In the genomic region with DNA sequence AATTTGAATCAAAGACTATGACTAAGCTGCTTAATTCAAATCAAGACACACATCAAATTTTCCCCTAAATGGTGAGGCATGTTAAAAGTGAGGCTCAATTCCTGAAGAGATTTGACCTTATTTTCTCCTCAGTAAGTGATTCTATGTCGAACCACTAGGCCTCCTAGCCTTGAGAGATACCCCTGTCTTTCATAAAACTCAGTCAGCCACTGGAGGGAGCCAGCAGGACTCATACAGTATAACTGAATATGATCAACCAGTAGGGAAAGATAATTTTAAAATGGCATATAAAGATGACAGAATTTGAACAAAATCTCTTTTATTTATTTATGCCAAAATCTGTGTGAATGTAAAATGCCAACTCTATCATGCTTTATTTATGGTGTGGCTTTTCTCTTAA, we compare ENCODE assay signal across 9 mouse cellular contexts.
DNase-seq lines count a peak whose midpoint lies in the region; ATAC-seq and TF ChIP-seq lines count a peak whose summit lies in the region.
"Had no signal": no experiment of that assay in that cellular context is flagged by ENCODE, and none has a peak within 500 bp of the region (broad histone marks: within the 10 kb centered on the region; RNA-seq: fewer than 3 reads in every experiment).

No protein-coding gene starts in this region.

- no peaks in the 10 kb centered on the region for H3K4me1 ChIP-seq in liver, postnatal 0 days (ENCODE audit: insufficient read depth)
- no peaks in the 10 kb centered on the region for H3K4me1 ChIP-seq in liver, embryonic 11.5 days (replicated peaks; ENCODE audit: control insufficient read depth, insufficient read depth, low read length)
- no peaks in the 10 kb centered on the region for H3K4me1 ChIP-seq in midbrain, embryonic 15.5 days
- H3K4me1 ChIP-seq: limb, embryonic 12.5 days had no signal

- H3K9ac ChIP-seq in liver, postnatal 0 days (replicated peaks) = no peak overlapping the region
- no peak overlapping the region for H3K9ac ChIP-seq in liver, embryonic 11.5 days (ENCODE audit: low read depth, low read length)
- no peak overlapping the region for H3K9ac ChIP-seq in midbrain, embryonic 15.5 days
- H3K9ac ChIP-seq: limb, embryonic 12.5 days had no signal

- no peak overlapping the region for H3K27ac ChIP-seq in liver, postnatal 0 days (ENCODE audit: low read depth)
- H3K27ac ChIP-seq in liver, embryonic 11.5 days (ENCODE audit: low read depth, low read length) = no peak overlapping the region
- no peak overlapping the region for H3K27ac ChIP-seq in midbrain, embryonic 15.5 days
- H3K27ac ChIP-seq: limb, embryonic 12.5 days had no signal

- TF ChIP-seq CTCF in liver, postnatal 0 days (IDR thresholded peaks at IDR 0.05; ENCODE audit: low read depth) = peak; percentile 49

- H3K27me3 ChIP-seq in liver, postnatal 0 days (ENCODE audit: insufficient read depth, low read length) = no peaks in the 10 kb centered on the region
- H3K27me3 ChIP-seq in liver, embryonic 11.5 days (replicated peaks; ENCODE audit: control insufficient read depth, insufficient read depth, low read length) = no peaks in the 10 kb centered on the region
- H3K27me3 ChIP-seq in midbrain, embryonic 15.5 days (replicated peaks) = no peaks in the 10 kb centered on the region
- H3K27me3 ChIP-seq: limb, embryonic 12.5 days had no signal

- peak; percentile 41 to 67 for DNase-seq in cerebellum, postnatal 14 days
- DNase-seq in cerebellum, adult 8-10 months = no peak
- no peak for DNase-seq in liver, postnatal 0 days
- DNase-seq in liver, embryonic 11.5 days (ENCODE audit: low spot score) = no peak
- peak; percentile 54 for DNase-seq in embryo, embryonic 11 days
- peak; percentile 73 for DNase-seq in layer of hippocampus, adult 9-11 months
- DNase-seq in right cerebral cortex, adult 18-20 months = peak; percentile 75

- WGBS in liver, postnatal 0 days (ENCODE audit: insufficient replicate concordance) = 37% methylated on average over 1 of the region's 1 CpGs
- WGBS in liver, embryonic 11.5 days = 71% methylated on average over 1 of the region's 1 CpGs
- 65% methylated on average over 1 of the region's 1 CpGs for WGBS in midbrain, embryonic 15.5 days

- H3K4me2 ChIP-seq in liver, postnatal 0 days (ENCODE audit: low read depth, low read length) = no peak overlapping the region
- no peak overlapping the region for H3K4me2 ChIP-seq in liver, embryonic 11.5 days
- H3K4me2 ChIP-seq in midbrain, embryonic 15.5 days = no peak overlapping the region
- H3K4me2 ChIP-seq: limb, embryonic 12.5 days had no signal

- no peak for TF ChIP-seq EP300 in liver, postnatal 0 days (IDR thresholded peaks at IDR 0.05; ENCODE audit: low read depth)

- no peak overlapping the region for H3K4me3 ChIP-seq in liver, postnatal 0 days (ENCODE audit: low read depth, low read length)
- H3K4me3 ChIP-seq in liver, embryonic 11.5 days (ENCODE audit: low read depth, low read length) = no peak overlapping the region
- H3K4me3 ChIP-seq in midbrain, embryonic 15.5 days = no peak overlapping the region
- H3K4me3 ChIP-seq: limb, embryonic 12.5 days had no signal

- ATAC-seq in liver, postnatal 0 days = no peak
- ATAC-seq in liver, embryonic 11.5 days (replicated peaks; ENCODE audit: low FRiP score) = no peak
- no peak for ATAC-seq in midbrain, embryonic 15.5 days (replicated peaks)

- no peaks in the 10 kb centered on the region for H3K9me3 ChIP-seq in liver, postnatal 0 days (ENCODE audit: low read length)
- H3K9me3 ChIP-seq in liver, embryonic 11.5 days (ENCODE audit: control insufficient read depth, low read length) = no peaks in the 10 kb centered on the region
- no peaks in the 10 kb centered on the region for H3K9me3 ChIP-seq in midbrain, embryonic 15.5 days
- H3K9me3 ChIP-seq: limb, embryonic 12.5 days had no signal

- no peaks in the 10 kb centered on the region for H3K36me3 ChIP-seq in liver, postnatal 0 days (replicated peaks; ENCODE audit: insufficient read depth, low read length)
- H3K36me3 ChIP-seq in liver, embryonic 11.5 days (ENCODE audit: control insufficient read depth, insufficient read depth, low read length) = no peaks in the 10 kb centered on the region
- H3K36me3 ChIP-seq in midbrain, embryonic 15.5 days (replicated peaks) = no peaks in the 10 kb centered on the region
- H3K36me3 ChIP-seq: limb, embryonic 12.5 days had no signal

Comparison
In these comparisons a context has a peak if more than half of its experiments do, and no peak if none do; other contexts are left out.
1. DNase-seq: peak in cerebellum, postnatal 14 days (2 of 2), embryo, embryonic 11 days (single experiment), layer of hippocampus, adult 9-11 months (single experiment) and right cerebral cortex, adult 18-20 months (single experiment); none in cerebellum, adult 8-10 months (single experiment), liver, postnatal 0 days (single experiment) and liver, embryonic 11.5 days (single experiment).